Mouse (Mus musculus) v-Abl transformed pro-B cells (cell line): ENCODE data around the gene Misp.

Experiments used
- in situ Hi-C, 2 experiments: fragments of 400-800 bp; cut with MboI; formaldehyde crosslinking; loops; one replicate each; pipeline ENCODE4 v1.15.1; 2025; ENCODE audit not compliant: unreplicated experiment in 2 of 2

The Misp gene

DNA sequence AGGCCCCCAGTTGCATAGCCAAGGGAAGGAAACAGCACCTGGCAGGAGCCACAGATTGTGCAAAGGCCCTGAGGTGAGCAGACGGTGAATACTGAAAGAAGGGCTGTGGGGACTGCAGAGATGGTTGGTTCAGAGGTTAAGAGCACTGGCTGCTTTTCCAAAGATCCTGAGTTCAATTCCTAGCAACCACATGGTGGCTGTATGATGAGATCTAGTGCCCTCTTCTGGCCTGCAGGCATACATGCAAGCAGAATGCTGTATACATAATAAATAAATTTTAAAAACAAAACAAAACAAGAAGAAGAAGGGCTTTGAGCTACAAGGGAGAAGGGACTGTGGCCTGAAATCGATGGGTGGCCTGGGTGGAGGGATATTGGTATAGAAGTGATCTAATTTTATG, 3.7 kb upstream of the Misp start:
- in situ Hi-C loops, result loop anchor here (5.0 kb wide), 3 partner anchors 45 to 125 kb away; no protein-coding TSS in a partner anchor

- in situ Hi-C loops, result loop anchor here (5.0 kb wide), 3 partner anchors 46 to 126 kb away; no protein-coding TSS in a partner anchor
Observed at GRCm38 (mm10) chr10:79818225-79818624, 2.6 kb upstream of the Misp start.

DNA sequence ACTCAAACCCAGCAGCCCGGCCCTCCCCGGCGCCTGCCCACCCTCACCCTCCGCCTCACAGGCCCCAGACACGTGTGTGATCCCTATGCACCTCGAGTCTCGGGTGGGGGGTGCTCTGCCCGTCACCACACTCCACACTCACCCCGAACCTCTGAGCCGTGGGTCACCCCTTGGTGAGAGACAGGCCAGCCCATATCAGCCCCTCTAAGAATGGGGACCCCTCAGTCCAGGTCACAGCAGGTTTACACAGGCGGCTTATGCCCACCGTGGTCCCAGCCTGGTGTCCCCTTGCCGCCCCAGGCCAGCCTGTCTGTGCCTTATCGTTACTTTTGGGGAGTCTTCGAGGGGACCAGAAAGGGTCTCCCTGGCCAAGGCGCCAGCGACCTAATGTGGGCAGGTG, 1.2 kb upstream of the Misp start:
- in situ Hi-C loops, result loop anchor here (5.0 kb wide), 3 partner anchors 47 to 127 kb away; no protein-coding TSS in a partner anchor

GRCm38 (mm10) chr10:79820277-79820676, 512 bp upstream of the Misp start:
- in situ Hi-C loops, result no loop called here

- in situ Hi-C loops, result no loop called here
Observed at GRCm38 (mm10) chr10:79821731-79822130, 942 bp downstream of the Misp start.

DNA sequence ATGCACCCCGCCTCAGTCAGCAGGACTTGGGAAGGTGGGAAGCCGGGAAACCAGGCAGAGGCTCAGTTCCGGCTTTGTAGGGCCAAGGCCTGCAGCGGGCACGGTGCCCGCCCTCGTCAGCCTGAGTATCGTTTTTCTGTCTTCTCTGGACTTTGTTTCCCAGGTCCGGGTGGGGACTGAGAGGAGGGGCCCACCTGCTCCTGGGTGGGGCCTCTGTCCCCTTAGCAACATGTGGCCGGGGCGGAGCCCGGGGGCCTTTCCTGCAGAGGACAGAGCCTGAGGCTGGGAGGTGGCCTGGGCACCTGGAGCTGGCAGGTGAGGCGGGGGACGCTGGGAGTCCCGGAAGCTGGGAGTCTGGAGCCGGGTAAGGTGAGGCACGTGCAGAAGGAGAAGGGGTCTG, 1.6 kb downstream of the Misp start:
- in situ Hi-C loops, result no loop called here

DNA sequence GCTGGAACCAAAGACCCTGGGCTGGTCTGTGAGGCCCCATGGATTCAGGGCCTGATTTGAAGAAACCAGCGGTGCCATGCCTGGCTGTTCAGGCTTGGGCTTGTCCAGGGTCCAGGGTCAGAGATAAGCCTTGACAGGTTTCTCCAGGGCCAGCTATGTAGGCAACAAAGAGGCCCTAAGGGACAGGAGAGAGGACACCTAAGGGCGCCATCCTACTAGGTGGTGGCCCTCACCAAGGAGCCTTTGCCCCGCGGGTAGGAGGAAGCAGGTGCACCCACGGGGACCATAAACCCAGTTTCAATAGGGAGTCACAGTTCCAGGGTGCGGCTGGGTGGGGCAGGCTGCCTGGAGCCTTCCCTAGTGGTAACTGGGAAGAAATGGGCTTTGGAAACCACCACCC, 2.2 kb downstream of the Misp start:
- in situ Hi-C loops, result no loop called here

GRCm38 (mm10) chr10:79824413-79824812, 3.6 kb downstream of the Misp start:
- in situ Hi-C loops, result no loop called here

- in situ Hi-C loops, result loop anchor here (5.0 to 10.0 kb wide), 5 partner anchors 51 to 126 kb away; partner anchors contain the start of genes R3hdm4 (in 2 of the 2) and Cfd (in 1 of the 2)
Observed at GRCm38 (mm10) chr10:79831583-79831982, 10.8 kb downstream of the Misp start.

DNA sequence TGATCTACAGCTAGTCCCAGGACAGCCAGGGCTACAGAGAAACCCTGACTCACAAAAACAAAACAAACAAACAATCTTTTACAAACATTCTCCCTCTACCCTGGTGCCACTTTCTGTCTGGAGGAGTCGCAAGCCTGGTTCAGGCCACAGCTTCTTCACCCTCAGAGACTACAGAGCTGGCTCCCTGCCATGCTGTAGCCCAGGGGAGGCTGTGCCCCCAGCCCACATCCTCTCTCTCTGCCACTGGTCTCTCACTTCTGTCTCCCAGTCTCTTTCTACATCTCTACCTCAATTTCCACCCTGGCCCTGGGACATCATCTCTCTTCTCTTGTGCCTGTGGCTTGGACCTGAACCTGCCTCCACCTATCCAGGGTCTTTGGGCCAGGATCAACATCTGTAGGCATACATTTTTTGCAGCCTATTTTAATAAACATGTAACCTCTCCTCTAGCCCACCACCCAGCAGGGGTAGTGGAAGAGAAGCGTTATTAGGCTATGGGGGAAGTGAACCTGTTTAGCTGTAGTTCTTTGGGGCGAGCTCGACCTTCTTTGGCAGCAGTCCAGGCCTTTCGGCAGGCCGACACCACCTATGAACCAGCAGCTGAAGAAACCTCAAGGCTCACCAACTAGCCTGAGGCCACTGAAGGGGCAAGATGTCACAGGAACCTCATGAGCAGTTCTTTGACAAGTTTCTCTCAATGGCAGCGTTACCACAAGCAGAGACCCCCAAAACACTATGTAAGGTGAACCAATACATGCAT, 11.4 kb downstream of the Misp start:
- in situ Hi-C loops, result loop anchor here (5.0 to 10.0 kb wide), 5 partner anchors 50 to 125 kb away; partner anchors contain the start of genes R3hdm4 (in 2 of the 2) and Cfd (in 1 of the 2)

DNA sequence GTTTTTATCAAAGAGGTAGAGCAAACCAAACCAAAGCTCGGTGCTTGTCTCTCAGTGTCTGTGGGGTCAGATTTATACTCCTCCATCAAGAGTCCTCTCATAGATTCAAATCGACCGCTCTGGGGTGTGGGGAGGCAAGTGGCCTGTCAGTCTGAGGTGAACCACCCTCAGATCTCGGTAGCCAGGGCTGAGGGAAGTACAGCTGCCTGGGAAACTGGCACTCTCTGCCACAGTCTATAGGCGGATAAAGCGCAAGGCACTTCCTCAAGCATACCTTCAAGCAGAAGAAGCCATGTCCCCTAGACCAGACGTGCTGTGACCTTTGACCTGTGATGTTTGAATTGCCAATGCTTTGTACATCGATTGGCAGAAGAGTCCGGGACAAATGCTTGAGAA, 12.0 kb downstream of the Misp start:
- in situ Hi-C loops, result loop anchor here (5.0 to 10.0 kb wide), 5 partner anchors 50 to 125 kb away; partner anchors contain the start of genes R3hdm4 (in 2 of the 2) and Cfd (in 1 of the 2)

- in situ Hi-C loops, result loop anchor here (5.0 to 10.0 kb wide), 5 partner anchors 47 to 122 kb away; partner anchors contain the start of genes R3hdm4 (in 2 of the 2) and Cfd (in 1 of the 2)
Observed at GRCm38 (mm10) chr10:79834769-79835398, 14.1 kb downstream of the Misp start.

GRCm38 (mm10) chr10:79836918-79837317, 16.1 kb downstream of the Misp start:
- in situ Hi-C loops, result loop anchor here in 1 of 2 experiments (10.0 kb wide), 1 partner anchor 58 kb away; the partner anchor contains the start of gene Cfd

- in situ Hi-C loops, result loop anchor here in 1 of 2 experiments (10.0 kb wide), 1 partner anchor 57 kb away; the partner anchor contains the start of gene Cfd
Observed at GRCm38 (mm10) chr10:79838151-79838550, 17.4 kb downstream of the Misp start.

GRCm38 (mm10) chr10:79840091-79840490, 19.3 kb downstream of the Misp start:
- in situ Hi-C loops, result no loop called here

GRCm38 (mm10) chr10:79840644-79841551, 20.1 kb downstream of the Misp start:
- in situ Hi-C loops, result no loop called here

GRCm38 (mm10) chr10:79842322-79842721, 21.5 kb downstream of the Misp start:
- in situ Hi-C loops, result no loop called here

GRCm38 (mm10) chr10:79843476-79843875, 22.7 kb downstream of the Misp start:
- in situ Hi-C loops, result no loop called here

DNA sequence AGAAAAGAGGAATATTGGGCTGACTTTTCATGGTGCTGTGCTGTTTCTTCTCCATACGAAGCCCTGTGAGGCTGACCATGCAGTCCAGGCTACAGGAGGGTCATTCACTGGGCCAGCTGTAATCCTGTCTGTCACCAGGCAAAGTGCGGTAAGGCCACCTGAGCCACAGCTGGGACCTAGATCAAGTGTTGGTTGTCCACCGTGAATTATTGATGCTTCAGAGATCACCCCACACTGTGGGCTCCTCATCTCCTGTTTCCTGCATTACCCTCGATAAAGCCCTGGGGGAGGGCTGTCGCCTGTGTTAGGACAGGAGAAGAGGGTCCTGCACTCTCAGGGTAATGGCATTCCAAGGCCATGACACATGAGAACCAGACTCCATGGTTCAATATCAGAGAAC, 25.8 kb downstream of the Misp start:
- in situ Hi-C loops, result no loop called here
